ENCODE assay signal across 30 mouse cellular contexts in genomic region chr9:109120956-109121355, GRCm38 (mm10). TPM values are rescaled to one million over a fixed set of nuclear protein-coding genes. Genes with fewer than 3 reads are reported as not detected.
DNase-seq lines count a peak whose midpoint lies in the region; ATAC-seq and TF ChIP-seq lines count a peak whose summit lies in the region.
"Had no signal": no experiment of that assay in that cellular context is flagged by ENCODE, and none has a peak within 500 bp of the region (broad histone marks: within the 10 kb centered on the region; RNA-seq: fewer than 3 reads in every experiment).

No protein-coding gene starts in this region.

- H3K36me3 ChIP-seq in kidney, embryonic 16.5 days (ENCODE audit: insufficient read depth, low read length), result peaks cover 29% of the 10 kb centered on the region
- peaks cover 47% of the 10 kb centered on the region for H3K36me3 ChIP-seq in midbrain, embryonic 10.5 days
- H3K36me3 ChIP-seq in midbrain, postnatal 0 days (ENCODE audit: insufficient read depth, low read length), result peaks cover 25% of the 10 kb centered on the region

- DNase-seq in adrenal gland, adult (ENCODE audit: inconsistent age in 2 of 2, low spot score in 1 of 2), result peak; percentile 9 to 44
- no peak for DNase-seq in adrenal gland, postnatal 25 days
- no peak for DNase-seq in kidney, postnatal 4 days
- DNase-seq in midbrain, embryonic 10.5 days (ENCODE audit: low spot score), result peak; percentile 11
- DNase-seq in midbrain, postnatal 0 days (ENCODE audit: low spot score), result no peak
- DNase-seq: adrenal gland, postnatal 36 days; cerebellum, adult 18-20 months; cerebellum, adult 9-10 months; cerebellum, postnatal 14 days; gastrocnemius, adult 2 months; gastrocnemius, postnatal 14 days had no signal

- 85% methylated on average over 6 of the region's 6 CpGs for WGBS in kidney, embryonic 16.5 days
- 90% methylated on average over 6 of the region's 6 CpGs for WGBS in midbrain, embryonic 10.5 days
- WGBS in midbrain, postnatal 0 days, result 89% methylated on average over 6 of the region's 6 CpGs

- no peaks in the 10 kb centered on the region for H3K27me3 ChIP-seq in kidney, embryonic 16.5 days (ENCODE audit: insufficient read depth, low read length)
- H3K27me3 ChIP-seq in midbrain, embryonic 10.5 days (ENCODE audit: low read depth, poor library complexity, severe bottlenecking), result no peaks in the 10 kb centered on the region
- no peaks in the 10 kb centered on the region for H3K27me3 ChIP-seq in midbrain, postnatal 0 days (ENCODE audit: insufficient read depth, low read length)
- H3K27me3 ChIP-seq: forebrain, embryonic 13.5 days; hindbrain, embryonic 12.5 days; hindbrain, embryonic 15.5 days had no signal

- no peaks in the 10 kb centered on the region for H3K4me1 ChIP-seq in kidney, embryonic 16.5 days (ENCODE audit: insufficient read depth, low read length)
- H3K4me1 ChIP-seq in midbrain, embryonic 10.5 days, result no peaks in the 10 kb centered on the region
- no peaks in the 10 kb centered on the region for H3K4me1 ChIP-seq in midbrain, postnatal 0 days (ENCODE audit: insufficient read depth, low read length)
- H3K4me1 ChIP-seq: forebrain, embryonic 10.5 days had no signal

- no peak for TF ChIP-seq CTCF in midbrain, postnatal 0 days (IDR thresholded peaks at IDR 0.05)

- no peak for ATAC-seq in kidney, embryonic 16.5 days (ENCODE audit: low FRiP score, low TSS enrichment)
- no peak for ATAC-seq in midbrain, postnatal 0 days (ENCODE audit: low FRiP score)
- ATAC-seq: activated CD4-positive, CD25-positive, alpha-beta regulatory T cell, adult 4 months; forebrain, embryonic 16.5 days had no signal

- no peak overlapping the region for H3K9ac ChIP-seq in kidney, embryonic 16.5 days (replicated peaks; ENCODE audit: low read length)
- H3K9ac ChIP-seq in midbrain, postnatal 0 days (replicated peaks; ENCODE audit: low read length, poor library complexity, severe bottlenecking), result no peak overlapping the region
- H3K9ac ChIP-seq: forebrain, embryonic 13.5 days; hindbrain, embryonic 12.5 days; hindbrain, embryonic 15.5 days had no signal

- H3K4me2 ChIP-seq in kidney, embryonic 16.5 days (replicated peaks; ENCODE audit: low read depth, low read length), result no peak overlapping the region
- no peak overlapping the region for H3K4me2 ChIP-seq in midbrain, postnatal 0 days (ENCODE audit: low read depth, low read length, poor library complexity, severe bottlenecking)
- H3K4me2 ChIP-seq: forebrain, embryonic 13.5 days; heart, embryonic 11.5 days; hindbrain, embryonic 12.5 days; hindbrain, embryonic 15.5 days had no signal

- no peaks in the 10 kb centered on the region for H3K9me3 ChIP-seq in kidney, embryonic 16.5 days (ENCODE audit: low read length)
- no peaks in the 10 kb centered on the region for H3K9me3 ChIP-seq in midbrain, embryonic 10.5 days (replicated peaks)
- H3K9me3 ChIP-seq in midbrain, postnatal 0 days (ENCODE audit: low read length), result no peaks in the 10 kb centered on the region
- H3K9me3 ChIP-seq: forebrain, embryonic 10.5 days; forebrain, embryonic 13.5 days; hindbrain, embryonic 12.5 days; hindbrain, embryonic 15.5 days had no signal

- H3K4me3 ChIP-seq in kidney, embryonic 16.5 days (ENCODE audit: low read length), result no peak overlapping the region
- H3K4me3 ChIP-seq in midbrain, embryonic 10.5 days, result no peak overlapping the region
- no peak overlapping the region for H3K4me3 ChIP-seq in midbrain, postnatal 0 days (ENCODE audit: low read depth, low read length)
- H3K4me3 ChIP-seq: forebrain, embryonic 10.5 days; forebrain, embryonic 13.5 days; gastrocnemius, adult 2 months; hindbrain, embryonic 12.5 days; hindbrain, embryonic 15.5 days had no signal

- H3K27ac ChIP-seq in kidney, embryonic 16.5 days (ENCODE audit: low read length), result peak overlapping the region; percentile 10; the same call in 1 of the 2 replicates
- H3K27ac ChIP-seq in midbrain, embryonic 10.5 days (replicated peaks), result no peak overlapping the region
- H3K27ac ChIP-seq in midbrain, postnatal 0 days (ENCODE audit: low read depth, low read length), result no peak overlapping the region
- H3K27ac ChIP-seq: forebrain, embryonic 10.5 days; forebrain, embryonic 13.5 days; gastrocnemius, adult 2 months; hindbrain, embryonic 12.5 days; hindbrain, embryonic 15.5 days had no signal

RNA-seq across cellular contexts. Expression of gene Plxnb1, which starts 25.8 kb away (rescaled TPM):
- total RNA-seq in adrenal gland, postnatal 25 days (2021), result 122 and 223 TPM in 2 replicates
- 18.9 and 19.8 TPM in 2 replicates for polyA plus RNA-seq in kidney, embryonic 16.5 days (2015; fragmentation: Nextera tagmentation; extraction: Ambion mirVana)
- 24.9 and 36.8 TPM in 2 replicates for polyA plus RNA-seq in midbrain, embryonic 10.5 days (2016; fragmentation: Nextera tagmentation; extraction: Ambion mirVana)
- total RNA-seq in midbrain, postnatal 0 days (2014; rRNA removed), result 64.8 and 73.2 TPM in 2 replicates
- polyA plus RNA-seq in midbrain, postnatal 0 days (2015; fragmentation: Nextera tagmentation; extraction: Ambion mirVana), result 10.2 and 11.1 TPM in 2 replicates

RNA-seq across cellular contexts. Expression of gene Tma7, which starts 38.6 kb away (rescaled TPM):
- total RNA-seq in adrenal gland, postnatal 25 days (2021), result 370 and 418 TPM in 2 replicates
- polyA plus RNA-seq in kidney, embryonic 16.5 days (2015; fragmentation: Nextera tagmentation; extraction: Ambion mirVana), result 494 and 537 TPM in 2 replicates
- 733 and 761 TPM in 2 replicates for polyA plus RNA-seq in midbrain, embryonic 10.5 days (2016; fragmentation: Nextera tagmentation; extraction: Ambion mirVana)
- total RNA-seq in midbrain, postnatal 0 days (2014; rRNA removed), result 129 and 162 TPM in 2 replicates
- 766 and 825 TPM in 2 replicates for polyA plus RNA-seq in midbrain, postnatal 0 days (2015; fragmentation: Nextera tagmentation; extraction: Ambion mirVana)

RNA-seq across cellular contexts. Expression of gene Ccdc51, which starts 38.7 kb away (rescaled TPM):
- total RNA-seq in adrenal gland, postnatal 25 days (2021), result 15.7 and 21.0 TPM in 2 replicates
- polyA plus RNA-seq in kidney, embryonic 16.5 days (2015; fragmentation: Nextera tagmentation; extraction: Ambion mirVana), result 16.5 and 16.8 TPM in 2 replicates
- 14.5 and 14.9 TPM in 2 replicates for polyA plus RNA-seq in midbrain, embryonic 10.5 days (2016; fragmentation: Nextera tagmentation; extraction: Ambion mirVana)
- 6.9 and 7.4 TPM in 2 replicates for total RNA-seq in midbrain, postnatal 0 days (2014; rRNA removed)
- polyA plus RNA-seq in midbrain, postnatal 0 days (2015; fragmentation: Nextera tagmentation; extraction: Ambion mirVana), result 4.8 and 7.1 TPM in 2 replicates

RNA-seq across cellular contexts. Expression of gene Fbxw21, which starts 40.9 kb away (rescaled TPM):
- total RNA-seq in adrenal gland, postnatal 25 days (2021), result not detected in 2 replicates
- not detected in 2 replicates for polyA plus RNA-seq in kidney, embryonic 16.5 days (2015; fragmentation: Nextera tagmentation; extraction: Ambion mirVana)
- polyA plus RNA-seq in midbrain, embryonic 10.5 days (2016; fragmentation: Nextera tagmentation; extraction: Ambion mirVana), result not detected in 2 replicates
- not detected in 2 replicates for total RNA-seq in midbrain, postnatal 0 days (2014; rRNA removed)
- not detected in 2 replicates for polyA plus RNA-seq in midbrain, postnatal 0 days (2015; fragmentation: Nextera tagmentation; extraction: Ambion mirVana)
- total RNA-seq: adrenal gland, adult 18-20 months; adrenal gland, postnatal 36 days; ES-E14; gastrocnemius, adult 2 months; gastrocnemius, postnatal 14 days; gastrocnemius, postnatal 4 days; heart, adult 8-10 months; heart, postnatal 25 days; hematopoietic stem cell, adult 5-6 weeks had no signal
- polyA plus RNA-seq: activated CD4-positive, CD25-positive, alpha-beta regulatory T cell, adult 4 months; embryonic facial prominence, embryonic 11.5 days; embryonic facial prominence, embryonic 14.5 days; forebrain, embryonic 10.5 days; forebrain, embryonic 13.5 days; forebrain, embryonic 16.5 days; frontal cortex, adult 2 months; heart, embryonic 11.5 days; heart, embryonic 14.5 days; heart, postnatal 0 days; hindbrain, embryonic 12.5 days; hindbrain, embryonic 15.5 days had no signal

RNA-seq across cellular contexts. Expression of gene Atrip, which starts 47.0 kb away (rescaled TPM):
- total RNA-seq in adrenal gland, postnatal 25 days (2021), result 18.1 and 20.5 TPM in 2 replicates
- polyA plus RNA-seq in kidney, embryonic 16.5 days (2015; fragmentation: Nextera tagmentation; extraction: Ambion mirVana), result 26.7 and 30.7 TPM in 2 replicates
- polyA plus RNA-seq in midbrain, embryonic 10.5 days (2016; fragmentation: Nextera tagmentation; extraction: Ambion mirVana), result 32.1 and 33.4 TPM in 2 replicates
- 34.7 and 35.1 TPM in 2 replicates for total RNA-seq in midbrain, postnatal 0 days (2014; rRNA removed)
- 32.9 and 34.7 TPM in 2 replicates for polyA plus RNA-seq in midbrain, postnatal 0 days (2015; fragmentation: Nextera tagmentation; extraction: Ambion mirVana)

Comparison
In these comparisons a context has a peak if more than half of its experiments do, and no peak if none do; other contexts are left out.
1. DNase-seq: peak in adrenal gland, adult (2 of 2) and midbrain, embryonic 10.5 days (single experiment); none in adrenal gland, postnatal 25 days (single experiment), kidney, postnatal 4 days (0 of 2) and midbrain, postnatal 0 days (single experiment).